ENCODE assay signal across 15 mouse cellular contexts in genomic region chr6:59524940-59525265, GRCm38 (mm10).
"Had no signal": no experiment of that assay in that cellular context is flagged by ENCODE, and none has a peak within 500 bp of the region (broad histone marks: within the 10 kb centered on the region; RNA-seq: fewer than 3 reads in every experiment).

No protein-coding gene starts in this region.

- H3K27ac ChIP-seq: layer of hippocampus, adult 2 months; limb, embryonic 13.5 days; liver, embryonic 14.5 days; midbrain, embryonic 10.5 days; neural tube, embryonic 15.5 days; stomach, embryonic 15.5 days had no signal

- H3K4me2 ChIP-seq: limb, embryonic 13.5 days; neural tube, embryonic 15.5 days; stomach, embryonic 15.5 days had no signal

- H3K9ac ChIP-seq: limb, embryonic 13.5 days; liver, embryonic 14.5 days; neural tube, embryonic 15.5 days; stomach, embryonic 15.5 days had no signal

- H3K4me3 ChIP-seq: layer of hippocampus, adult 2 months; limb, embryonic 13.5 days; midbrain, embryonic 10.5 days; myocyte; neural tube, embryonic 15.5 days; stomach, embryonic 15.5 days had no signal

- ATAC-seq: lung, postnatal 0 days had no signal

- H3K36me3 ChIP-seq: limb, embryonic 13.5 days; midbrain, embryonic 10.5 days; neural tube, embryonic 15.5 days; stomach, embryonic 15.5 days had no signal

- DNase-seq: kidney, adult 18-20 months; layer of hippocampus, postnatal 36 days; left cerebral cortex, postnatal 4 days; lung, adult 2 months; lung, postnatal 36 days; midbrain, embryonic 14.5 days; thymus, postnatal 36 days had no signal

- H3K9me3 ChIP-seq: limb, embryonic 13.5 days; midbrain, embryonic 10.5 days; neural tube, embryonic 15.5 days; stomach, embryonic 15.5 days had no signal

- H3K27me3 ChIP-seq: limb, embryonic 13.5 days; neural tube, embryonic 15.5 days; stomach, embryonic 15.5 days had no signal

- H3K4me1 ChIP-seq: limb, embryonic 13.5 days; midbrain, embryonic 10.5 days; neural tube, embryonic 15.5 days; stomach, embryonic 15.5 days had no signal
